Comparison of ENCODE assay signal across 8 mouse cellular contexts in the genomic region with DNA sequence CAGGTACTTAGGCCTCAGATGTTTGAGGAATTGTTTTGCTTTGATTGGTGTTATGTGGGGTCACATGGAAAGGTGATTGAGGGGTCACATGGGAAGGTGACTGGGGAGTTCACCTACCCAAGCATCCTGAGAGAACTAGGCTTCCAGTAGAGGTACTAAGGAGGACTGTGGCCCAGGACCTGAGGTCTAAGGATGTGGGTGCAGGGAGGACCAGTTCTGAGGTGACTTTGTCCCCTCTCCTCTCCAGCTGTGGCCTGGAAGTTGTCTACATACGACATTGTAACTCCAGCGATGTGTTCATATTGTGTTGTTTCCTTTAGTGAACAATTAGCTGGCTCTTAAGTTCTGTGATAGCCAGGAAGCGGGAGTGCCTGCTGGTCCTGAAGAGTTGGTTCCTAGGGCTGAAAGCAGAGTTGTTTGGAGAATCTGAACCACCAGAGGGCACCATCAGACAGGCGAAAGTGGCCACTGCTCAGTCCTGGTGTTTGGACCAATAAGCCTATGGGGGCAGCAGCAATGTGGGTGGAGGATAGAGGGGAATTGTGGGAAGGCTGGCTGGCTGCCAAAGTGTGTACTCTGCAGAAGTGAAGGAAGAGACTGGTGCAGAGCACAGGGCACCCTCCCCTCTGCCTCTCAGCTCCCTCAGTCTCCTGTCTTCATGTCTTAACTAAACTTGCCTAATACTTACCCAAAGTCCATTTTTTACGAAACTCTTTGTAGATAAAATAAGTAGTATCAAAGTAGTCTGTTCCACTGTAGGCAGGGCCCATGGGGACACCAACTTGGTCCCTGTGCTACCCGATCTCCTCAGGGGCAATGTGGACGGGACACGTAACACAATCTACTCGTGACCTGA. TPM values are rescaled to one million over a fixed set of nuclear protein-coding genes. Genes with fewer than 3 reads are reported as not detected.
A peak's percentile ranks its signal among the peaks of the same experiment; 100 is the strongest.
DNase-seq lines count a peak whose midpoint lies in the region; ATAC-seq and TF ChIP-seq lines count a peak whose summit lies in the region.

No protein-coding gene starts in this region.

- TF ChIP-seq CTCF in midbrain, postnatal 0 days (IDR thresholded peaks at IDR 0.05): peak; percentile 96

- H3K27ac ChIP-seq in embryonic facial prominence, embryonic 13.5 days: no peak overlapping the region
- H3K27ac ChIP-seq in heart, embryonic 10.5 days: no peak overlapping the region
- no peak overlapping the region for H3K27ac ChIP-seq in kidney, embryonic 14.5 days (ENCODE audit: low read depth, low read length)
- H3K27ac ChIP-seq in limb, embryonic 14.5 days (replicated peaks; ENCODE audit: low read depth, low read length): no peak overlapping the region
- H3K27ac ChIP-seq in midbrain, postnatal 0 days (ENCODE audit: low read depth, low read length): no peak overlapping the region

- no peaks in the 10 kb centered on the region for H3K36me3 ChIP-seq in embryonic facial prominence, embryonic 13.5 days
- no peaks in the 10 kb centered on the region for H3K36me3 ChIP-seq in heart, embryonic 10.5 days
- no peaks in the 10 kb centered on the region for H3K36me3 ChIP-seq in kidney, embryonic 14.5 days (ENCODE audit: control insufficient read depth, insufficient read depth, low read length)
- H3K36me3 ChIP-seq in limb, embryonic 14.5 days (ENCODE audit: control insufficient read depth, insufficient read depth, low read length): no peaks in the 10 kb centered on the region
- no peaks in the 10 kb centered on the region for H3K36me3 ChIP-seq in midbrain, postnatal 0 days (ENCODE audit: insufficient read depth, low read length)

- H3K9ac ChIP-seq in embryonic facial prominence, embryonic 13.5 days: no peak overlapping the region
- no peak overlapping the region for H3K9ac ChIP-seq in kidney, embryonic 14.5 days (ENCODE audit: low read depth, low read length)
- no peak overlapping the region for H3K9ac ChIP-seq in limb, embryonic 14.5 days (ENCODE audit: low read depth, low read length, severe bottlenecking)
- H3K9ac ChIP-seq in midbrain, postnatal 0 days (replicated peaks; ENCODE audit: low read length, poor library complexity, severe bottlenecking): no peak overlapping the region

- no peaks in the 10 kb centered on the region for H3K9me3 ChIP-seq in embryonic facial prominence, embryonic 13.5 days
- no peaks in the 10 kb centered on the region for H3K9me3 ChIP-seq in heart, embryonic 10.5 days
- H3K9me3 ChIP-seq in kidney, embryonic 14.5 days (ENCODE audit: control insufficient read depth, low read length): no peaks in the 10 kb centered on the region
- H3K9me3 ChIP-seq in limb, embryonic 14.5 days (ENCODE audit: control insufficient read depth, low read length): no peaks in the 10 kb centered on the region
- no peaks in the 10 kb centered on the region for H3K9me3 ChIP-seq in midbrain, postnatal 0 days (ENCODE audit: low read length)

- no peak overlapping the region for H3K4me2 ChIP-seq in embryonic facial prominence, embryonic 13.5 days
- no peak overlapping the region for H3K4me2 ChIP-seq in kidney, embryonic 14.5 days (replicated peaks; ENCODE audit: low read depth, low read length)
- H3K4me2 ChIP-seq in limb, embryonic 14.5 days (replicated peaks; ENCODE audit: low read depth, low read length, severe bottlenecking): no peak overlapping the region
- no peak overlapping the region for H3K4me2 ChIP-seq in midbrain, postnatal 0 days (ENCODE audit: low read depth, low read length, poor library complexity, severe bottlenecking)

- peak; percentile 48 for DNase-seq in 3134 (ENCODE audit: extremely low read depth, insufficient read length, low spot score)
- DNase-seq in adrenal gland, postnatal 25 days: peak; percentile 82
- peak; percentile 94 for DNase-seq in heart, embryonic 10.5 days (ENCODE audit: low spot score)
- DNase-seq in limb, embryonic 14.5 days (ENCODE audit: low spot score): peak; percentile 93
- peak; percentile 96 for DNase-seq in midbrain, postnatal 0 days (ENCODE audit: low spot score)
- DNase-seq in spleen, postnatal 14 days (ENCODE audit: low spot score in 2 of 2): peak; percentile 52 to 74

- H3K4me1 ChIP-seq in embryonic facial prominence, embryonic 13.5 days: peaks cover 11% of the 10 kb centered on the region
- peaks cover 7% of the 10 kb centered on the region; the same call in 1 of the 2 replicates for H3K4me1 ChIP-seq in heart, embryonic 10.5 days
- H3K4me1 ChIP-seq in kidney, embryonic 14.5 days (ENCODE audit: control insufficient read depth, insufficient read depth, low read length): no peaks in the 10 kb centered on the region
- peaks cover 6% of the 10 kb centered on the region; the same call in 1 of the 2 replicates for H3K4me1 ChIP-seq in limb, embryonic 14.5 days (ENCODE audit: control insufficient read depth, insufficient read depth, low read length)
- H3K4me1 ChIP-seq in midbrain, postnatal 0 days (ENCODE audit: insufficient read depth, low read length): no peaks in the 10 kb centered on the region

- ATAC-seq in embryonic facial prominence, embryonic 13.5 days (ENCODE audit: insufficient number of reproducible peaks, insufficient read depth, low FRiP score, low TSS enrichment, low read depth): peak; percentile 80
- peak; percentile 92 for ATAC-seq in kidney, embryonic 14.5 days (ENCODE audit: low FRiP score, low TSS enrichment)
- ATAC-seq in limb, embryonic 14.5 days (ENCODE audit: low FRiP score, low read depth): peak; percentile 82
- peak; percentile 90 for ATAC-seq in midbrain, postnatal 0 days (ENCODE audit: low FRiP score)

- H3K27me3 ChIP-seq in embryonic facial prominence, embryonic 13.5 days: no peaks in the 10 kb centered on the region
- H3K27me3 ChIP-seq in heart, embryonic 10.5 days (ENCODE audit: insufficient read depth, poor library complexity, severe bottlenecking): no peaks in the 10 kb centered on the region
- H3K27me3 ChIP-seq in kidney, embryonic 14.5 days (ENCODE audit: control insufficient read depth, insufficient read depth, low read length): no peaks in the 10 kb centered on the region
- no peaks in the 10 kb centered on the region for H3K27me3 ChIP-seq in limb, embryonic 14.5 days (ENCODE audit: control insufficient read depth, insufficient read depth, low read length)
- H3K27me3 ChIP-seq in midbrain, postnatal 0 days (ENCODE audit: insufficient read depth, low read length): no peaks in the 10 kb centered on the region

- no peak overlapping the region for H3K4me3 ChIP-seq in embryonic facial prominence, embryonic 13.5 days
- H3K4me3 ChIP-seq in heart, embryonic 10.5 days: no peak overlapping the region
- no peak overlapping the region for H3K4me3 ChIP-seq in kidney, embryonic 14.5 days (ENCODE audit: low read length)
- no peak overlapping the region for H3K4me3 ChIP-seq in limb, embryonic 14.5 days (replicated peaks; ENCODE audit: low read length)
- H3K4me3 ChIP-seq in midbrain, postnatal 0 days (ENCODE audit: low read depth, low read length): no peak overlapping the region

- no peak for TF ChIP-seq POLR2A in limb, embryonic 14.5 days (IDR thresholded peaks at IDR 0.05; ENCODE audit: borderline replicate concordance, extremely low read depth, insufficient read depth, insufficient read length)

- 49% methylated on average over 9 of the region's 9 CpGs for WGBS in embryonic facial prominence, embryonic 13.5 days
- WGBS in heart, embryonic 10.5 days: 54% methylated on average over 9 of the region's 9 CpGs
- 52% methylated on average over 9 of the region's 9 CpGs for WGBS in kidney, embryonic 14.5 days
- 54% methylated on average over 9 of the region's 9 CpGs for WGBS in limb, embryonic 14.5 days
- 62% methylated on average over 9 of the region's 9 CpGs for WGBS in midbrain, postnatal 0 days

RNA-seq across cellular contexts. Expression of a gene that starts 11.3 kb away (rescaled TPM):
- not detected in 2 replicates for total RNA-seq in adrenal gland, postnatal 25 days (2021)
- polyA plus RNA-seq in embryonic facial prominence, embryonic 13.5 days (2015; fragmentation: Nextera tagmentation; extraction: Ambion mirVana): not detected in 2 replicates
- polyA plus RNA-seq in heart, embryonic 10.5 days (2016; fragmentation: Nextera tagmentation; extraction: Ambion mirVana): not detected in 2 replicates
- polyA plus RNA-seq in kidney, embryonic 14.5 days (2014; fragmentation: Nextera tagmentation; extraction: Ambion mirVana): not detected in 2 replicates
- not detected in 2 replicates for polyA plus RNA-seq in limb, embryonic 14.5 days (2012; rRNA removed)
- not detected in 2 replicates for polyA plus RNA-seq in limb, embryonic 14.5 days (2014; fragmentation: Nextera tagmentation; extraction: Ambion mirVana)
- total RNA-seq in midbrain, postnatal 0 days (2014; rRNA removed): not detected in 2 replicates
- not detected in 2 replicates for polyA plus RNA-seq in midbrain, postnatal 0 days (2015; fragmentation: Nextera tagmentation; extraction: Ambion mirVana)

RNA-seq across cellular contexts. Expression of a gene that starts 56.7 kb away (rescaled TPM):
- 99.3 and 166 TPM in 2 replicates for total RNA-seq in adrenal gland, postnatal 25 days (2021)
- polyA plus RNA-seq in embryonic facial prominence, embryonic 13.5 days (2015; fragmentation: Nextera tagmentation; extraction: Ambion mirVana): 15.4 and 17.5 TPM in 2 replicates
- 13.8 and 23.3 TPM in 2 replicates for polyA plus RNA-seq in heart, embryonic 10.5 days (2016; fragmentation: Nextera tagmentation; extraction: Ambion mirVana)
- polyA plus RNA-seq in kidney, embryonic 14.5 days (2014; fragmentation: Nextera tagmentation; extraction: Ambion mirVana): 12.0 and 18.7 TPM in 2 replicates
- 44.7 and 48.6 TPM in 2 replicates for polyA plus RNA-seq in limb, embryonic 14.5 days (2012; rRNA removed)
- 31.1 and 32.7 TPM in 2 replicates for polyA plus RNA-seq in limb, embryonic 14.5 days (2014; fragmentation: Nextera tagmentation; extraction: Ambion mirVana)
- 73.6 and 91.0 TPM in 2 replicates for total RNA-seq in midbrain, postnatal 0 days (2014; rRNA removed)
- polyA plus RNA-seq in midbrain, postnatal 0 days (2015; fragmentation: Nextera tagmentation; extraction: Ambion mirVana): 63.0 and 67.8 TPM in 2 replicates
